Mouse (Mus musculus): Measurements from ENCODE around the gene Cbr2.

DNA sequence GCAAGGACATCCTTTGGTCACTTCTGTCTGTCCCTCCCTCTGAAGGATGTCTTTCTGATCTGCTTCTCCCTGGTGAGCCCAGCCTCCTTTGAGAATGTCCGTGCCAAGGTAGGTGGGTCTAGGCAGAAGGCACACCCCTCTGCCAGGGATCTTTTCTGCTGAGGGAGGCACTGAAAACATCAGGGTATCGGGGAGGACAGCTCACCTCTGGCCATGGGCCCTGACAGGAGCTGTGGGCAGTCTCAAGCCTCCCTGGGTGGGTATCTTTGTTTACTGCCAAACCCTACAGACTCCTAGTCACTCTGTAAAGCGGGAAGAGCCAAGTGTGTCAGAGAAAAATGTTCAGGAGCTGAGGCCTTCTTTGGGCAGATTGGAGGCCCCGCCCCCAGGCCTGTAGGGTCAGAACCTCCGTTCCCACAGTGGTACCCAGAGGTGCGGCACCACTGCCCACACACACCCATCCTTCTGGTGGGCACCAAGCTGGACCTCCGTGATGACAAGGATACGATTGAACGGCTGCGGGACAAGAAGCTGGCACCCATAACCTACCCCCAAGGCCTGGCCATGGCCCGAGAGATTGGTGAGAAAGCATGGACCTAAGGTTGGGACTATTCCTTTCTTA lies 9.0 kb downstream of the Cbr2 start:
- no peak for TF ChIP-seq CTCF (IDR thresholded peaks at IDR 0.05; ENCODE audit: control insufficient read depth, insufficient read depth, insufficient read length)
- TF ChIP-seq MYOG (IDR thresholded peaks at IDR 0.05; ENCODE audit: control insufficient read depth, extremely low read depth, insufficient read length), result no peak
- no peak for TF ChIP-seq USF1 (IDR thresholded peaks at IDR 0.05; ENCODE audit: low read depth)
- no peak for TF ChIP-seq MAX (IDR thresholded peaks at IDR 0.05)

All from C2C12 (cell line).